Mouse (Mus musculus) forebrain, embryonic 13.5 days (tissue): ENCODE results near the gene Acsm2. TPM values are rescaled to one million over a fixed set of nuclear protein-coding genes. Genes with fewer than 3 reads are reported as not detected.

Experiments used
- ATAC-seq: fragments of 200-750 bp; cut with Nextera tagmentation; 2 replicates; pipeline ENCODE4 v1.8.0; 2017
- H3K27ac ChIP-seq: fragments of 300-500 bp; sonication (generic); 2 replicates; pipeline ENCODE4 v1.5.1; 2015; ENCODE audit warnings: inconsistent platforms, mild to moderate bottlenecking, moderate library complexity
- H3K27me3 ChIP-seq: fragments of 300-500 bp; sonication (generic); 2 replicates; pipeline ENCODE4 v1.6.1; 2015; ENCODE audit warnings: mild to moderate bottlenecking, inconsistent platforms
- H3K36me3 ChIP-seq: fragments of 300-500 bp; sonication (generic); 2 replicates; pipeline ENCODE4 v1.6.1; 2015; ENCODE audit warnings: mild to moderate bottlenecking, inconsistent platforms; ENCODE audit not compliant: poor library complexity, severe bottlenecking
- H3K4me1 ChIP-seq: fragments of 300-500 bp; sonication (generic); 2 replicates; pipeline ENCODE4 v1.6.1; 2015; ENCODE audit warnings: inconsistent platforms
- H3K4me2 ChIP-seq: fragments of 300-500 bp; sonication (generic); 2 replicates; pipeline ENCODE4 v1.6.1; 2015; ENCODE audit warnings: inconsistent platforms, mild to moderate bottlenecking, moderate library complexity
- H3K4me3 ChIP-seq: fragments of 300-500 bp; sonication (generic); 2 replicates; pipeline ENCODE4 v1.5.1; 2015; ENCODE audit warnings: mild to moderate bottlenecking, inconsistent platforms
- H3K9ac ChIP-seq: fragments of 300-500 bp; sonication (generic); 2 replicates; pipeline ENCODE4 v1.6.1; 2015; ENCODE audit warnings: mild to moderate bottlenecking, inconsistent platforms
- H3K9me3 ChIP-seq: fragments of 300-500 bp; sonication (generic); replicated peaks from 2 replicates; pipeline ENCODE4 v1.6.1; 2016; ENCODE audit warnings: inconsistent platforms
- WGBS: fragments of 180-500 bp; shearing (Covaris S2); methylation state at CpG from one replicate; pipeline ENCODE4 v1.1.7; 2015; 5-methylcytosine and 5-hydroxymethylcytosine counted together
- polyA plus RNA-seq: library from polyadenylated mRNA; unstranded; fragments of >200 nt; fragmentation: Nextera tagmentation; extraction: Ambion mirVana; gene quantifications from 2 replicates; pipeline ENCODE4 v1.2.1, GENCODE M21; 2015

Gene Acsm2
- polyA plus RNA-seq, 1 experiment from 2014 or later = not detected

DNA sequence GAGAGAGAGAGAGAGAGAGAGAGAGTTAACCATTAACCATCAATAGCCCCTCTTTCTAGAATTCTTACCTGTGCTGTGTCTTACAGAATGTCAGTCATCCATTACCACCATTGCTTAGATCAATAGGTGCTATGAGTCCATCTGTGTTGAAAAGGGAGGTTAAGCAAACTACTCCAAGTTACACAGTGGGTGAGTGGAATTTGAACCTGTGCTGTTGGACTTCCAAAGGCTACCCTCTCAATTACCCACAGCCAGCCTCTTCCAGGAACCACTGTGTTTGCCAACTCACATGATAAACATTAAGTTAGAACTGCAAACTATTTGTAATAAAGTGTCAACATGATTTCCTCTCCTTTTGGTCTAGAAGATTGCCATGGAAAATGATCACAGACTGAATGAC is 66.0 kb downstream of the Acsm2 start:
- Histone ChIP-seq H3K4me1 (no peaks in the 10 kb centered on the region), H3K4me3 (no peak overlapping the region), H3K27ac (no peak overlapping the region), H3K9me3 (no peaks in the 10 kb centered on the region), H3K36me3 (no peaks in the 10 kb centered on the region), H3K9ac (no peak overlapping the region), H3K4me2 (no peak overlapping the region), H3K27me3 (no peaks in the 10 kb centered on the region)
- no peak for ATAC-seq

DNA sequence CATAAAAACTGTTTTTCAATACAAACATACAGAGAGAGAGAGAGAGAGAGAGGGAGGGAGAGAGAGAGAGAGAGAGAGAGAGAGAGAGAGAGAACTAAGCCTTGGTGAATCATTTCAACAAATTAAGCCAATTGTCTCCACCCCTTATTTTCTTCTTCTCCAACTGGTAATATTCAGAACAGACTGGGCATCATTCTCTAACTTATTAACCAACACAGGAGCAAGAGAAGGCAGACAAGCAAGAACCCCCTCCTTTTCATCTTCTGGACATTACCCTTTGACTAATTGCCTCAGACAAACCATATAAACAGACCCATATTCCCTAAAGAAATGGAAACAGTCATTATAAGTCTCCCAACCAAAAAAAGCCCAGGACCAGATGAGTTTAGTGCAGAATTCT is 84.6 kb downstream of the Acsm2 start:
- no peak for ATAC-seq
- Histone ChIP-seq H3K4me3 (no peak overlapping the region), H3K4me2 (no peak overlapping the region), H3K4me1 (no peaks in the 10 kb centered on the region), H3K9ac (no peak overlapping the region), H3K27ac (no peak overlapping the region), H3K9me3 (no peaks in the 10 kb centered on the region; the same call in 1 of the 2 replicates), H3K27me3 (no peaks in the 10 kb centered on the region), H3K36me3 (no peaks in the 10 kb centered on the region)

DNA sequence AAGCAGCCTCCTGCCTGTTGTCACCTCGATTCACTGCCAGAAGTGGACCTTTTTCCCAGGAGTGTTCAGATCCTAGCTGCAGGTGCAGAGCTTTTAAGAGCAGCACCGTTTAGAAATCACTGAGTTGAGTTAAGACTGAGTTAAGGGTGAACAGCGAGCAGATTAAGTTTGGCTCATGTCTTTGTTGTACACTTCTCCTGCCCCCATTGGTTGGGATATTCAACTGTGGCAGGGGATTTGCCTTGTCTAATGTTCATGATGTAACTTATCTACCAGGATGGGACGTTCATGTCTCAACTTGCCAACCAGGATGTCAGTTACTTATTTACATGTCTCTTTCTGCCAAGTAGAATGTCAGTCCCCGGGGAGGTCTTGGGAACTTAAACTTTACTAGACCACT is 88.2 kb downstream of the Acsm2 start:
- Histone ChIP-seq H3K27me3 (no peaks in the 10 kb centered on the region), H3K4me2 (no peak overlapping the region), H3K4me3 (no peak overlapping the region), H3K9ac (no peak overlapping the region), H3K27ac (no peak overlapping the region), H3K4me1 (no peaks in the 10 kb centered on the region), H3K9me3 (no peaks in the 10 kb centered on the region; the same call in 1 of the 2 replicates), H3K36me3 (no peaks in the 10 kb centered on the region)
- ATAC-seq = no peak
- 80% methylated on average over 5 of the region's 5 CpGs for WGBS

Other genes with a start within 250 kb of the Acsm2 start
- not detected in 2 replicates for gene Gp2, start 95.1 kb upstream of the Acsm2 start, polyA plus RNA-seq
- gene Umod, start 75.1 kb upstream of the Acsm2 start, polyA plus RNA-seq = not detected in 2 replicates
- gene Acsm5, start 34.9 kb upstream of the Acsm2 start, polyA plus RNA-seq = not detected in 2 replicates
- 0.21 TPM in 1 of 2 replicates, not detected in the other for gene Pdilt, start 30.9 kb upstream of the Acsm2 start, polyA plus RNA-seq
- gene Acsm1, start 52.7 kb downstream of the Acsm2 start, polyA plus RNA-seq = not detected in 2 replicates
- not detected in 2 replicates for gene Acsm4, start 135.7 kb downstream of the Acsm2 start, polyA plus RNA-seq
- 75.2 and 83.8 TPM in 2 replicates for gene Thumpd1, start 166.5 kb downstream of the Acsm2 start, polyA plus RNA-seq
- gene Acsm3, start 206.6 kb downstream of the Acsm2 start, polyA plus RNA-seq = 0.10 and 0.16 TPM in 2 replicates
- gene Rexo5, start 239.7 kb downstream of the Acsm2 start, polyA plus RNA-seq = 19.6 and 21.0 TPM in 2 replicates
- gene Eri2, start 239.7 kb downstream of the Acsm2 start, polyA plus RNA-seq = 28.3 and 30.4 TPM in 2 replicates